Mouse (Mus musculus) retina, adult 2 months (tissue): ENCODE measurements around the gene Batf3.
A peak's percentile ranks its signal among the peaks of the same experiment; 100 is the strongest.

ENCODE experiments used
- DNase-seq: peaks from one replicate; pipeline ENCODE4 v3.0.0-alpha.2; 2012; ENCODE audit warnings: low read depth, low spot score

The Batf3 gene

DNA sequence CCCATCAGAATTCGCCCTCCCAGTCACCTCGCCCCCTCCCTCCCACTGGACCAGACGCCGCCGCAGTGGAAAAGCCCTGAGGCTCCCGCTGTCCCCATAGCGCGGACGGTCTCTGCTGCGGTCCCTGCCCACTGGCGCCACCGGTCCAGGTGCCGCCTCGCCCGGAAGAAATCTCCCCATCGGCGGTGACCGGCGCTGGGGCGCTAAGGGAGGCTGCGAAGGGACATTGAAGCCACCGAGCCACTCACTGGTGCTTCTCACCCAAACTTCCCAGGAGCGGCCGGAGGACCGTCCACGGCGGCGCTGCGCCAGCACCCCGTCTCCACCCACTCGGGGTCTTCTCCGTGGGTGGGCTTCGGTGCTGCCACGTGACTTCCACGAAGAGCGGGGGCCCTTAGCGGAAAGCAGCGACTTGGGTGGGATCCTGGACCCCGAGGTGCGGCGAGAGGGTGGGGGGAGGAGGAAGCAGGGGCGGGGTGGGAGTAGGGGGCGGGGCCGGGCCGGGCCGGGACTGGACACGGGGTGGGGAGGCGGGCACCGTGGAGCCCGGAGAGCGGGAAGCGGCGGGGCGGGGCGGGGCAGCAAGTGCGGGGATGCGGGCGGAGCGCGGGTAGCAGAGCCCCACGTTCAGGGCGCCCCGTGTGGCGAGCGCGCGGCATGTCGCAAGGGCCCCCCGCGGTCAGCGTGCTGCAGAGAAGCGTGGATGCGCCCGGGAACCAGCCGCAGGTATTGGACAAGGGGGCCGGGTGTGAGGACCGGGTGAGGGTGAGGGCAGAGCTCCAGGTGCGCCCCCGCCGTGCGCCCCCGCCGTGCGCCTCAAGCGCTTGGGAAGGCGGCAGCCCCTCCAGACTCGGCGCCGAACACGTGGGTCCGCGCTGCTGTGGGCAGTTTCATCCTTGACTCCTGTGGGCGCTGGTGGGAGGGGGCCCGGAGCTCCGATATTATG is at the start of gene Batf3:
Gene Batf3 (plus strand): TSS at position 46 of the 946 bp plus-strand sequence.
- no peak for DNase-seq

DNA sequence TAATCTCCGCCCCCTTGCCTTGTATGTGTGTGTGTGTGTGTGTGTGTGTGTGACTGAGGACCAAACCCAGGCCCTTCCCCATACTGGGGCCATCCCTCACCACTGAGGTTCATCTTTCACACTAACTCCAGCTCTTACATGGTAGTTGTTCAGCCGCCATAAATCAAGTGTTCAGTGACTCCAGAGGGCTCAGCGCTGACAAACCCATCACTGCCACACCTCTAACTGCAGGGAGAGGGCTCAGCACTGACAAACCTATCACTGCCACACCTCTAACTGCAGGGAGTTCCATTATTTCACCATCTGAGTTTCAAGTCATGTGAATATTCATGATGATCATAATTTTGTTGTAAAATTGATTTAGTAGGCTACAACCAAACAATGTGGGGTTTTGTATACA is 44.1 kb upstream of the Batf3 start:
- DNase-seq, result no peak

GRCm38 (mm10) chr1:191054870-191055532 is 42.6 kb upstream of the Batf3 start:
- DNase-seq, result no peak

GRCm38 (mm10) chr1:191055533-191055873 is 42.1 kb upstream of the Batf3 start:
- no peak for DNase-seq

DNA sequence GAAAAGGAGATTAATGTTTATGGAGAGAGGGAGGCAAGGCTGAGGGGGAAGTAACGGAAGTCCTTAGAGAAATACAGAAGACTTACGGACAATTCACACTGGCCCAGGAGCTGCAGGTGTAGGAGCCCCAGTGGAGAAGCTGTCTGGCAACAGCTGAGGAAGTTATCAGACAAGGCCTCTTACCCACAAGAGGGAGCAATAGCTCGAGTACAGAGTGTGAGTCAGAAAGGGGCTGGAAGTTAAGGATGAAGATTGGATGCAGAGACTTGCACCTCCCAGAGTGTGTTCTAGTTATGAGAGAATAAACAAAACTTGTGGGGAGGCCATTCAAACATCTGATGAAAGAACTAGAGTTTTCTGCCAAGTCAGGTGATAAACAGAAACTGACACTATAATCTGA is 40.2 kb upstream of the Batf3 start:
- DNase-seq, result no peak

DNA sequence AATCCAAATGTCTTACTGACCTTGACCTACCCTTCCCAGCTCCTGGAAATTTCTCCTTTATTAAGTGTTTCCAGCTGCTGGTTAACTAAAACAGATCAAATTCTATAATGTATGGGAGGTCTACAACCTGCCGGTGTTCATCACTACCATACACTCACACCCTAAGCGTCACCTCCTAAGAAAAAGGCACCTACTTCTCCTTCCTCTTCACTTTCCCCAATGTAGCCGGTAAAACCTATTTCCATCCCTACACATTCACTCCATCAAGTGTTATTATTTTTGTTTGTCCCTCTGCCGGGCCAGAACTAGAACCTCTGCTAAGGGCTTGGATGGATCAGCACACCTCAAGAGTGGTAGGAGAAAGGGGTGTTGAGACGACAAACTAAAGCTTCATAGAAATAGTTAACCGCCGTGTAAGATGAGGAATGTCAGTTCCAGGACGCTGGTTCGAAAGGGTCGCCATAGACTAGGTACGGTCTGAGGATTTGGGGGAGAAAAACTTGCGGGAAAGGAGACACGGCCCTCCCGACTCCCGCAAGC is 35.3 kb upstream of the Batf3 start:
- DNase-seq, result no peak

GRCm38 (mm10) chr1:191062781-191063485 is 34.7 kb upstream of the Batf3 start, which contains the start of the genes Tatdn3 and Nsl1:
Gene Tatdn3, minus strand, starts transcription at chr1:191062932.
Gene Nsl1, plus strand, starts transcription at chr1:191063012.
- peak; percentile 80 for DNase-seq

DNA sequence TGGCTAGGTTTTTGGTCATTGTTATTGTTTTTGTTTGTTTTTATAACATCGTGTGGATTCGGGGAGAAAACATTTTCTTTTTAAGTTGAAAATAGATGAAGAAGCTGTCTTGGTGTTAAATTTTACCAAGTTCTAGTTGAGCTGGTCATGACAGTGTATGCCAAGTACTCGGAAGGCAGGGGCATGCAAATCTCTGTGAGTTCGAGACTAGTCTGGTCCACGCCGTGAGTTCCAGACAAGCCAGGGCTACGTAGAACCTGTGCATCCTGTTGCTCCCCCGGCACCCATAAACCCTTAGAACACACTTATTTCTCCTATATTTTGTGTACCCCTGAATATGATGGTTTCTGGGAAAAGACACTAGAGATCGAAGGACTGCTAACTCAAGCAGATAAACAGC is 33.9 kb upstream of the Batf3 start:
- no peak for DNase-seq

GRCm38 (mm10) chr1:191064535-191064934 is 33.1 kb upstream of the Batf3 start:
- DNase-seq, result no peak

DNA sequence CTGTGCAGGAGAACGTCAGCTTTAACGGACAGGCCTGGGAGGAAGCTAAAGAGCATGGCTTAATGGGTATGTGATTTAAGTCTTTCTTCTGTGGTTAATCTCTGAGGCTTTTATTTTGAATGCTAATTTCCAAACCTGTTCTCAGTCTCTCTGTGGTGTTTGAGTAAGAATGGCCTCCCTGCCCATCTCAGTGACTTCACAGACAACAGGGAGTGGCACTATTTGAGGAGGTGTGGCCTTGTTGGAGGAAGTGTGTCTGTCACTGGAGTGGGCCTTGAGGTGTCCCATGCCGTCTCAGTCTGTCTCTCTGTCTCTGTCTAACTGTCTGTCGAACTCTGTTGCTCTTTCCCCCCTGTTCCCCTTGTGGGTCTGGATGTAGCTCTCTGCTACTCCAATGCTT is 32.5 kb upstream of the Batf3 start:
- DNase-seq, result no peak

DNA sequence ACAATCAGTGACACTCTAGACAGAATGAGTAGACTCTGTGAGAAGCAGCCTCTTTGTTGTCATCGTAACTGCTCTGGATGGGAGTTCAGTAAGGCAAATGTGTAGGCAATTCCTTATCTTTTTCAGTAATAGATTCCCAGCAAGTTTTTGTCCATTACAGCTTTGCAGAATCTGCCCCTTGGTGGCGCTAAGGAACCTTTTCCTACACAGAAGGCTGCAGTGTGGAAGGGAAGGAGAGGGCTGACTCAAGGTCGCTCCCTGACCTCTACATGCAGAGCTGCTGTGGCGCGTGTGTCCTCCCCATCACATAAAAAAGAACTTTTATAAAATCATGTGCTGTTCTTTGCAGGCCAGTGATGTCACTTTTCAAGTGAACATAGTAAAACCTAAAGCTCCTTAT is 29.3 kb upstream of the Batf3 start:
- DNase-seq, result no peak

DNA sequence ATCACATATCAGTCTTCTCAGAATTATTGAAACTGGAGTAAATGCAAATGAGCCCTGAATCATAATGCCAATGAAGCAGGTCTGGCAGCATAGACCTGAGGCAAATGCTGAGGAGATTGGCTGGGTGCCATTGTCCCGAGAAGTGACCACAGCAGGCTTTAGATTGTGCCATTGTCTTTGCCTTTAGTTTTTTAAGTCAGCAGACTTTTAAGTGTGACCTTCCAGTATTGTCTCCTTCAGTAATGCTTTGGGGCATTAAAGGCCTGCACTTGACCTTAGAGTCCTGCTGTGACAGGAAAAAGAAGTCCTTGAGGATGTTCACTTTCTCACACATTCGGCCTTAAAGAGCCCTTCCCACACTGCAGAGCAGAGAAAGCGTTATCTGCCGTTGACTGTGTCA is 27.4 kb upstream of the Batf3 start:
- no peak for DNase-seq

DNA sequence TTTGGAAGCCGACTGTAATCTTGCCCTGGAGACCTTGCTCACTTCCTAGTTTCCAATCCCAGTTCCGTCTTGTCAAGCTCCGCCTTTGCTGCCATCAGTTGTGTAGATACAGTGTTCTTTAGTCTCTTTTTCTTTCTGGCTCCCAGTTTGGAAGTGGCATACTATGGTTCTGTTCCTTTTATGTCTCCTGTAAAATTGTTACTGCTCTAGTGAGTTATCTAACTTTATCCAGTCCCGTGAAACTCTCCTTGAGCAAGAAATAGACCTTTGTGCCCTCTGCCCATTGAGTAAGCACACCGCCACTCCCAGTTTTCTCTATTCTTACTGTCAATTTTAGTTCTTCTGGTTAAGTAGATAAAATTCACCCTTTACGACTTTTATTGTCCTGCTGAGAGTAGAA is 26.0 kb upstream of the Batf3 start:
- no peak for DNase-seq

GRCm38 (mm10) chr1:191072329-191072913 is 25.2 kb upstream of the Batf3 start:
- no peak for DNase-seq

DNA sequence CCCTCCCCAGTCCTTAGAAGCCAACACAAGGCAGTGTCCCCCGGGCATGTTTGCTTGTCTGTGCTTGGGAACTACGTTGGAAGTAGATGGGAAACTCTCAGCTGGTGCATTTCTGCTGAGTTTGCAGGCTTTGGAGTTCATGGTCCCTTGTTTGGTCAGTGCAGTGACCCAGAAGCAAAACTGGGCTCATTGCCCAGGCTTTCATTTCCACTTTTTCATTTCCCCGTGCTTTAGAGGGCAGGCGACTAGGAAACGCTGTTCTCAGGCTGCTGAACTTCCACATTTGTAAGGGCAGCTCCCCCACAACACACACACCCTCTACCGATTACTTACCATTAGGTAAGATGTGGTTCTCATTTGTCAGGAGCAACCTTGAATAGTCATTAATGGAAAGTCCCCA is 24.6 kb upstream of the Batf3 start:
- DNase-seq, result no peak

DNA sequence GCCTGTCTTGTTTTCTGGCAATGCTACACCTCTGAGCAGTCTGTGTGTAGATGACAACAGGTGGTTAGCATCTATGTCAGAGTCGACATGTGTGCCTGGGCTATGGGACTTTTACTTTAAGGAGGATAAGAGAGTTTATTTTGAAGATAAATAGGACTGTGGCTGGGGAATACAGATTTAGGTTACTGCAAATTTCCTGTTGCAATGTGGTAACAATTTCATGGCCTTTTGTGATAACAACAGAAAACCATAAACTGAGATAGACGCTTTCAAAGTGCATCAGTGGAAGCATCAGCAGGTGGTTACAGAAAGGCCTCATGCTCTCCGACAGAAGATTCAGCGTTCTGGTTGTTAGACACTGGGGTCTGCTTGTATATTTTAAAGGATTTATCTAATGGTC is 24.2 kb upstream of the Batf3 start:
- DNase-seq, result no peak

DNA sequence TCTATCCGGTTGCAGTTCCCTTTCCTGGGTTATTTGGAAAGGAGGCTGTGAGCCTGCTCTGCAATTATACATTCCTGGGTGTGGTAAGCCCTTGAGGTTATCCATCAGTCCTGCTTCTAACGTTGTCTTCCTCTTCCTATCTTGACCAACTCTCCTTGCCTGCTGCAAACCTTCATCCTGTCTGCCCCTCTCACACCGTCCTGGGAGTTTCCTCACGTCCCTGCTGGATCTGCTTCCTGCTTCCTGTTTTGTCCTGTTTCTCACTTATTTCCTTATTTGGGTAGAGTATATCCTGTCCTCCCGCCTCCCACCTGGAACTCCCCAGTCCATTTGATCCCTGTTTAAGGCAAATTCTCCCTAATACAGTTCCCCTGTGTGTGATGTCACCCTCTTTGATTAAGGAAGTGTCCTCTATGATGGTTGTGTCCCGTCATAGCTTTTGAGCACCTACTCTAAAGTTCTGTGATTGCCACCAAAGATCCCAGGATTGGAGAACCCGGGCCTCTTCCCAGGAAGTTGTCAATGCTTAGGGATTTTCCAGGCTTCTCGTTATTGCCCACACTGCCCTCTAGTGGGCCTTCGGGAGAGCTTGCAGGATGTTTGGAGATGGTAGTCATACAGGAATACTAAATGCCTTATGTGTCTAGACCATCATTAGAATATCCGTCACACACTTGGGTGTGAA is 22.3 kb upstream of the Batf3 start:
- DNase-seq, result peak; percentile 52

DNA sequence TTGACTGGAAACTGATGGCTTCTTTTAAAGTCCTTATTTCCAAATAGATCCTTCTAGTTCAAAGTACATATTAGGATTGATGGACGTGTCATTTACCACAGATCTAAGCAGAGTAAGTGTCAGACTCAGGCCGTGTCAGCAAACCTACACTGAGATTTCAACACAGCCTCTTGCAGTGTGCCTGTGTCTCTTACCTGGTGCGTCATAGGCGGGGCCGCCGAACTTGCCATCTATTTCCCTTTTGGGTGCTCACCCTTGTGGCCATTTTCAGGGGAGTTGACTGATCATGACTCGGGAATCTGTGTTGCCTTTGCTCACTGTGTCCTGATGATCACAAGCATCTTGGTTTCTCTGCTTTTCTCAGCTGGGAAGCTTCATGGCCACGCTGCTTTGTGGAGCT is 14.4 kb upstream of the Batf3 start:
- DNase-seq, result no peak

GRCm38 (mm10) chr1:191084951-191085559 is 12.6 kb upstream of the Batf3 start:
- no peak for DNase-seq

GRCm38 (mm10) chr1:191085597-191085996 is 12.1 kb upstream of the Batf3 start:
- DNase-seq, result no peak
